Mouse (Mus musculus) limb, embryonic 11.5 days (tissue): ENCODE results near the gene Ccl25. TPM values are rescaled to one million over a fixed set of nuclear protein-coding genes. Genes with fewer than 3 reads are reported as not detected.

Experiments
- polyA plus RNA-seq: library from polyadenylated mRNA; unstranded; fragments of >200 nt; fragmentation: Nextera tagmentation; extraction: Ambion mirVana; gene quantifications from 2 replicates; pipeline ENCODE4 v1.2.1, GENCODE M21; 2014

Ccl25 gene
- polyA plus RNA-seq, 1 experiment from 2014 or later = 18.2 TPM

Other genes starting within 250 kb of the Ccl25 start
- not detected in 2 replicates for gene Cd209f, start 219.4 kb upstream of the Ccl25 start, polyA plus RNA-seq
- gene Cd209g, start 191.1 kb upstream of the Ccl25 start, polyA plus RNA-seq = not detected in 2 replicates
- 17.2 and 17.8 TPM in 2 replicates for gene Evi5l, start 158.6 kb upstream of the Ccl25 start, polyA plus RNA-seq
- 1.7 and 1.9 TPM in 2 replicates for gene Prr36, start 107.8 kb upstream of the Ccl25 start, polyA plus RNA-seq
- 0.09 and 0.13 TPM in 2 replicates for gene Lrrc8e, start 98.4 kb upstream of the Ccl25 start, polyA plus RNA-seq
- 19.0 and 19.5 TPM in 2 replicates for gene Map2k7, start 86.5 kb upstream of the Ccl25 start, polyA plus RNA-seq
- 0.68 and 1.0 TPM in 2 replicates for gene Gm49320, start 86.3 kb upstream of the Ccl25 start, polyA plus RNA-seq
- 1.5 and 3.0 TPM in 2 replicates for gene Tgfbr3l, start 77.0 kb upstream of the Ccl25 start, polyA plus RNA-seq
- 63.4 and 73.5 TPM in 2 replicates for gene Snapc2, start 72.1 kb upstream of the Ccl25 start, polyA plus RNA-seq
- 97.6 and 106 TPM in 2 replicates for gene Ctxn1, start 65.9 kb upstream of the Ccl25 start, polyA plus RNA-seq
- 78.0 and 80.0 TPM in 2 replicates for gene Timm44, start 49.3 kb upstream of the Ccl25 start, polyA plus RNA-seq
- 402 and 403 TPM in 2 replicates for gene Elavl1, start 203 bp downstream of the Ccl25 start, polyA plus RNA-seq
- gene Cers4, start 167.8 kb downstream of the Ccl25 start, polyA plus RNA-seq = 10.0 and 11.0 TPM in 2 replicates